Mouse (Mus musculus) ES-Bruce4 (cell line): ENCODE data around the gene Coa3. TPM values are rescaled to one million over a fixed set of nuclear protein-coding genes. Genes with fewer than 3 reads are reported as not detected.

Source experiments
- H3K27ac ChIP-seq: 2 replicates; pipeline ENCODE4 v1.5.1; 2012; ENCODE audit warnings: low read length, inconsistent platforms; ENCODE audit not compliant: insufficient read depth
- H3K27me3 ChIP-seq: 2 replicates; pipeline ENCODE4 v1.6.1; 2012; ENCODE audit warnings: mild to moderate bottlenecking, low read length, inconsistent platforms; ENCODE audit not compliant: control insufficient read depth, poor library complexity, insufficient read depth, severe bottlenecking
- H3K36me3 ChIP-seq: 2 replicates; pipeline ENCODE4 v1.6.1; 2012; ENCODE audit warnings: inconsistent platforms, mild to moderate bottlenecking, low read length, moderate library complexity; ENCODE audit not compliant: control insufficient read depth, poor library complexity, insufficient read depth, severe bottlenecking
- H3K4me1 ChIP-seq: one replicate; pipeline ENCODE4 v1.8.1; 2011; ENCODE audit warnings: low read length; ENCODE audit not compliant: control insufficient read depth, insufficient read depth
- H3K4me3 ChIP-seq: 2 replicates; pipeline ENCODE4 v1.5.1; 2011; ENCODE audit warnings: low read depth, mild to moderate bottlenecking, low read length
- H3K9ac ChIP-seq: 2 replicates; pipeline ENCODE4 v1.6.1; 2012; ENCODE audit warnings: low read depth, mild to moderate bottlenecking, inconsistent platforms; ENCODE audit not compliant: poor library complexity, severe bottlenecking
- H3K9me3 ChIP-seq: replicated peaks from 2 replicates; pipeline ENCODE4 v1.6.1; 2012; ENCODE audit warnings: mild to moderate bottlenecking, low read length, inconsistent platforms; ENCODE audit not compliant: control insufficient read depth, poor library complexity, insufficient read depth, severe bottlenecking
- CTCF ChIP-seq: IDR thresholded peaks from one replicate; pipeline ENCODE4 v1.8.1; 2011; ENCODE audit warnings: low read depth, low read length
- EP300 ChIP-seq: IDR thresholded peaks from 2 replicates; pipeline ENCODE4 v1.6.1; 2011; ENCODE audit warnings: low read depth, low read length; ENCODE audit not compliant: insufficient read depth
- POLR2A ChIP-seq: IDR thresholded peaks from one replicate; pipeline ENCODE4 v1.8.1; 2011; ENCODE audit warnings: low read length; ENCODE audit not compliant: insufficient read depth
- polyA plus RNA-seq: library from polyadenylated mRNA; stranded (reverse); fragments of >200 nt; gene quantifications from 2 replicates; pipeline ENCODE4 v1.2.4, GENCODE M21; 2011; ENCODE audit warnings: low read depth; ENCODE audit not compliant: missing spikeins, insufficient read depth, insufficient read length

Gene Coa3
- polyA plus RNA-seq, 1 experiment = 44.8 TPM

- H3K4me3 ChIP-seq = no peak overlapping the region
- no peaks in the 10 kb centered on the region for H3K27me3 ChIP-seq
- peak overlapping the region; percentile 17; the same call in 1 of the 2 replicates for H3K27ac ChIP-seq
- H3K36me3 ChIP-seq = no peaks in the 10 kb centered on the region
- TF ChIP-seq CTCF = no peak
- no peak for TF ChIP-seq EP300
- no peak for TF ChIP-seq POLR2A
- H3K9ac ChIP-seq = no peak overlapping the region
- H3K9me3 ChIP-seq = no peaks in the 10 kb centered on the region
- peaks cover 3% of the 10 kb centered on the region for H3K4me1 ChIP-seq
Measured at GRCm38 (mm10) chr11:101230526-101230925, 48.4 kb downstream of the Coa3 start.

- H3K9me3 ChIP-seq = no peaks in the 10 kb centered on the region
- no peak overlapping the region for H3K9ac ChIP-seq
- no peaks in the 10 kb centered on the region for H3K36me3 ChIP-seq
- peaks cover 3% of the 10 kb centered on the region for H3K4me1 ChIP-seq
- TF ChIP-seq CTCF (no peak), POLR2A (no peak), EP300 (no peak)
- H3K27ac ChIP-seq = no peak overlapping the region
- no peak overlapping the region for H3K4me3 ChIP-seq
- H3K27me3 ChIP-seq = no peaks in the 10 kb centered on the region
Measured at GRCm38 (mm10) chr11:101230061-101230511, 48.8 kb downstream of the Coa3 start.

GRCm38 (mm10) chr11:101229361-101229900, 49.5 kb downstream of the Coa3 start:
- no peaks in the 10 kb centered on the region for H3K27me3 ChIP-seq
- H3K4me1 ChIP-seq = peaks cover 3% of the 10 kb centered on the region
- H3K4me3 ChIP-seq = no peak overlapping the region
- H3K9ac ChIP-seq = no peak overlapping the region
- no peak for TF ChIP-seq POLR2A
- no peak for TF ChIP-seq EP300
- no peak for TF ChIP-seq CTCF
- no peaks in the 10 kb centered on the region for H3K36me3 ChIP-seq
- no peaks in the 10 kb centered on the region for H3K9me3 ChIP-seq
- no peak overlapping the region for H3K27ac ChIP-seq

Other genes starting within 250 kb of the Coa3 start
- gene Naglu, start 209.1 kb downstream of the Coa3 start, polyA plus RNA-seq = 7.3 and 7.9 TPM in 2 replicates
- gene Hsd17b1, start 200.7 kb downstream of the Coa3 start, polyA plus RNA-seq = 1.0 TPM in 1 of 2 replicates, not detected in the other
- gene Coasy, start 196.5 kb downstream of the Coa3 start, polyA plus RNA-seq = 21.7 and 24.5 TPM in 2 replicates
- gene Mlx, start 191.8 kb downstream of the Coa3 start, polyA plus RNA-seq = 40.5 and 44.8 TPM in 2 replicates
- 35.1 and 35.3 TPM in 2 replicates for gene Psmc3ip, start 183.7 kb downstream of the Coa3 start, polyA plus RNA-seq
- gene Retreg3, start 159.2 kb downstream of the Coa3 start, polyA plus RNA-seq = 32.3 and 33.6 TPM in 2 replicates
- gene Tubg1, start 159.2 kb downstream of the Coa3 start, polyA plus RNA-seq = 55.3 and 60.5 TPM in 2 replicates
- gene Tubg2, start 123.2 kb downstream of the Coa3 start, polyA plus RNA-seq = 1.9 and 3.0 TPM in 2 replicates
- 0.15 and 0.37 TPM in 2 replicates for gene Cntnap1, start 108.6 kb downstream of the Coa3 start, polyA plus RNA-seq
- gene Plekhh3, start 107.8 kb downstream of the Coa3 start, polyA plus RNA-seq = 2.5 and 4.4 TPM in 2 replicates
- gene Ccr10, start 103.7 kb downstream of the Coa3 start, polyA plus RNA-seq = not detected in 2 replicates
- 42.8 and 49.9 TPM in 2 replicates for gene Ezh1, start 52.7 kb downstream of the Coa3 start, polyA plus RNA-seq
- 3.4 and 4.9 TPM in 2 replicates for gene Ramp2, start 33.1 kb downstream of the Coa3 start, polyA plus RNA-seq
- gene Vps25, start 25.4 kb downstream of the Coa3 start, polyA plus RNA-seq = 135 and 143 TPM in 2 replicates
- 0.85 and 0.96 TPM in 2 replicates for gene Wnk4, start 18.5 kb downstream of the Coa3 start, polyA plus RNA-seq
- gene Cntd1, start 102 bp downstream of the Coa3 start, polyA plus RNA-seq = 14.6 and 14.9 TPM in 2 replicates
- 48.2 and 53.0 TPM in 2 replicates for gene Becn1, start 23.2 kb upstream of the Coa3 start, polyA plus RNA-seq
- 161 and 168 TPM in 2 replicates for gene Psme3, start 37.1 kb upstream of the Coa3 start, polyA plus RNA-seq
- gene Aoc2, start 45.9 kb upstream of the Coa3 start, polyA plus RNA-seq = 3.5 and 5.8 TPM in 2 replicates
- 0.84 and 0.94 TPM in 2 replicates for gene Aoc3, start 51.5 kb upstream of the Coa3 start, polyA plus RNA-seq
- gene G6pc, start 88.4 kb upstream of the Coa3 start, polyA plus RNA-seq = not detected in 2 replicates
- gene Aarsd1, start 138.5 kb upstream of the Coa3 start, polyA plus RNA-seq = 45.2 and 45.4 TPM in 2 replicates
- gene Gm27029, start 145.7 kb upstream of the Coa3 start, polyA plus RNA-seq = 8.8 and 9.4 TPM in 2 replicates
- 5.4 and 5.8 TPM in 2 replicates for gene Rundc1, start 146.0 kb upstream of the Coa3 start, polyA plus RNA-seq
- not detected in 2 replicates for gene Ptges3l, start 146.2 kb upstream of the Coa3 start, polyA plus RNA-seq
- gene Rpl27, start 163.2 kb upstream of the Coa3 start, polyA plus RNA-seq = 1,188 and 1,249 TPM in 2 replicates
- gene Ifi35, start 169.3 kb upstream of the Coa3 start, polyA plus RNA-seq = 6.7 and 9.0 TPM in 2 replicates
- gene Rnd2, start 185.9 kb upstream of the Coa3 start, polyA plus RNA-seq = 11.2 and 11.4 TPM in 2 replicates
- gene Vat1, start 187.1 kb upstream of the Coa3 start, polyA plus RNA-seq = 91.2 and 101 TPM in 2 replicates